Mouse (Mus musculus) lung, postnatal 0 days (tissue): ENCODE data around the gene Mier3. TPM values are rescaled to one million over a fixed set of nuclear protein-coding genes. Genes with fewer than 3 reads are reported as not detected.

ENCODE experiments used
- ATAC-seq: fragments of 200-750 bp; cut with Nextera tagmentation; 2 replicates; pipeline ENCODE4 v1.8.0; 2017; ENCODE audit warnings: moderate library complexity
- DNase-seq: peaks from one replicate; pipeline ENCODE4 v3.0.0-alpha.2; 2016; ENCODE audit warnings: low spot score
- H3K27ac ChIP-seq: fragments of 300-500 bp; sonication (generic); 2 replicates; pipeline ENCODE4 v1.5.1; 2014; ENCODE audit warnings: antibody characterized with exemption, mild to moderate bottlenecking, low read length, mixed read lengths
- H3K27me3 ChIP-seq: fragments of 300-500 bp; sonication (generic); replicated peaks from 2 replicates; pipeline ENCODE4 v1.6.1; 2014; ENCODE audit warnings: low read length, mixed read lengths; ENCODE audit not compliant: insufficient read depth
- H3K36me3 ChIP-seq: fragments of 300-500 bp; sonication (generic); 2 replicates; pipeline ENCODE4 v1.6.1; 2014; ENCODE audit warnings: low read length, mixed read lengths; ENCODE audit not compliant: insufficient read depth
- H3K4me1 ChIP-seq: fragments of 300-500 bp; sonication (generic); 2 replicates; pipeline ENCODE4 v1.6.1; 2014; ENCODE audit warnings: antibody characterized with exemption, low read depth, low read length, mixed read lengths; ENCODE audit not compliant: insufficient read depth
- H3K4me2 ChIP-seq: fragments of 300-500 bp; sonication (generic); replicated peaks from 2 replicates; pipeline ENCODE4 v1.6.1; 2014; ENCODE audit warnings: low read depth, mild to moderate bottlenecking, low read length, moderate library complexity, mixed read lengths
- H3K4me3 ChIP-seq: fragments of 300-500 bp; sonication (generic); 2 replicates; pipeline ENCODE4 v1.5.1; 2014; ENCODE audit warnings: low read depth, low read length
- H3K9ac ChIP-seq: fragments of 300-500 bp; sonication (generic); replicated peaks from 2 replicates; pipeline ENCODE4 v1.6.1; 2014; ENCODE audit warnings: low read depth, mild to moderate bottlenecking
- H3K9me3 ChIP-seq: fragments of 300-500 bp; sonication (generic); 2 replicates; pipeline ENCODE4 v1.6.1; 2016; ENCODE audit warnings: low read length, mixed read lengths
- CTCF ChIP-seq: IDR thresholded peaks from 2 replicates; pipeline ENCODE4 v1.5.1; 2016; ENCODE audit warnings: antibody characterized with exemption, mild to moderate bottlenecking
- EP300 ChIP-seq: IDR thresholded peaks from 2 replicates; pipeline ENCODE4 v1.6.1; 2016; ENCODE audit warnings: antibody characterized with exemption, mild to moderate bottlenecking, control low read depth
- WGBS: fragments of 180-500 bp; shearing (Covaris S2); extraction: QIAGEN DNeasy Blood & Tissue Kit; methylation state at CpG from one replicate; pipeline ENCODE4 v1.1.7; 2014; 5-methylcytosine and 5-hydroxymethylcytosine counted together
- polyA plus RNA-seq: library from polyadenylated mRNA; unstranded; fragments of >200 nt; fragmentation: Nextera tagmentation; extraction: Ambion mirVana; gene quantifications from 2 replicates; pipeline ENCODE4 v1.2.1, GENCODE M21; 2015

The Mier3 gene
- polyA plus RNA-seq, 1 experiment from 2014 or later: 10.2 TPM

GRCm38 (mm10) chr13:111755937-111756336, 75.2 kb downstream of the Mier3 start:
- 94% methylated on average over 15 of the region's 15 CpGs for WGBS
- no peak for DNase-seq
- TF ChIP-seq EP300 (no peak), CTCF (no peak)

DNA sequence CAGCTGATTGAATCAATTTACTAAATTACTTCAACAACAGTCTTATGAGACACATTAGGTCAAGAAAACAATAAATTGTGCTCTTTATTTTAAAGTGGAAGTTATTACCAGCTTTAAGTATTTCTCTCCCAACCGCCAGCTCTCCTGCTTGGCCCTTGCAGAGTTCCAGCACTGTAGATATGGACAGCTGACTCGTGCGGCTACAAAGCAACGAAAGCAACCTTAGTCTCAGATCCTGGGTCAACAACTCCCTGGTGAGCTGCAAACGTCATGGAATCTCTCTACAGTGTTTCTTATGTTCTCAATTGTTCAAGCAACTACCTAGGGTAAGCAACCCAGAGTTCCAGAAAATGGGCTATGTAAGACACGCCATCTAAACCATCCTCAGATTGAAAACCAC, 76.2 kb downstream of the Mier3 start:
- no peak overlapping the region for H3K4me2 ChIP-seq
- H3K9me3 ChIP-seq: no peaks in the 10 kb centered on the region
- no peaks in the 10 kb centered on the region for H3K4me1 ChIP-seq
- TF ChIP-seq CTCF (no peak), EP300 (no peak)
- ATAC-seq: no peak
- H3K27me3 ChIP-seq: no peaks in the 10 kb centered on the region
- peaks cover 79% of the 10 kb centered on the region for H3K36me3 ChIP-seq
- H3K9ac ChIP-seq: no peak overlapping the region
- H3K27ac ChIP-seq: no peak overlapping the region
- DNase-seq: no peak
- H3K4me3 ChIP-seq: no peak overlapping the region
- 91% methylated on average over 6 of the region's 6 CpGs for WGBS

More at GRCm38 (mm10) chr13:111755937-111756336, 75.2 kb downstream of the Mier3 start:
- H3K4me2 ChIP-seq: no peak overlapping the region
- no peak overlapping the region for H3K9ac ChIP-seq
- no peaks in the 10 kb centered on the region for H3K4me1 ChIP-seq
- no peak for ATAC-seq
- H3K27ac ChIP-seq: no peak overlapping the region
- no peaks in the 10 kb centered on the region for H3K9me3 ChIP-seq
- no peaks in the 10 kb centered on the region for H3K27me3 ChIP-seq
- no peak overlapping the region for H3K4me3 ChIP-seq
- H3K36me3 ChIP-seq: peaks cover 82% of the 10 kb centered on the region

GRCm38 (mm10) chr13:111762526-111762925, 81.7 kb downstream of the Mier3 start:
- 87% methylated on average over 12 of the region's 12 CpGs for WGBS
- H3K27ac ChIP-seq: no peak overlapping the region
- H3K27me3 ChIP-seq: no peaks in the 10 kb centered on the region
- no peak overlapping the region for H3K4me2 ChIP-seq
- peaks cover 61% of the 10 kb centered on the region for H3K36me3 ChIP-seq
- H3K9me3 ChIP-seq: no peaks in the 10 kb centered on the region
- no peaks in the 10 kb centered on the region for H3K4me1 ChIP-seq
- no peak for DNase-seq
- no peak overlapping the region for H3K9ac ChIP-seq
- no peak for ATAC-seq
- no peak overlapping the region for H3K4me3 ChIP-seq
- TF ChIP-seq EP300: no peak
- no peak for TF ChIP-seq CTCF

Other genes starting within 250 kb of the Mier3 start
- 44.1 and 55.1 TPM in 2 replicates for gene Gpbp1, start 190.9 kb upstream of the Mier3 start, polyA plus RNA-seq
- gene Gm49496, start 131.0 kb upstream of the Mier3 start, polyA plus RNA-seq: not detected in 2 replicates
- not detected in 2 replicates for gene Gm10198, start 88.2 kb upstream of the Mier3 start, polyA plus RNA-seq
- gene Map3k1, start 128.0 kb downstream of the Mier3 start, polyA plus RNA-seq: 16.6 and 18.0 TPM in 2 replicates